Mouse (Mus musculus): ENCODE data around the gene Wrap53. TPM values are rescaled to one million over a fixed set of nuclear protein-coding genes. Genes with fewer than 3 reads are reported as not detected.
"Not testable (repeated sequence)": the region's sequence is repeated elsewhere in the genome, so short reads cannot be mapped to it uniquely, and the experiment has no call there.

Gene Wrap53
- total RNA-seq, 2 experiments from 2014 or later = 8.0 to 11.3 TPM

GRCm38 (mm10) chr11:69543598-69543997 lies 36.5 kb downstream of the Wrap53 start:
- ATAC-seq (replicated peaks; ENCODE audit: poor library complexity, severe bottlenecking) = no peak

GRCm38 (mm10) chr11:69541741-69542140 lies 38.3 kb downstream of the Wrap53 start:
- ATAC-seq (replicated peaks; ENCODE audit: poor library complexity, severe bottlenecking) = not testable (repeated sequence)

GRCm38 (mm10) chr11:69540700-69541099 lies 39.4 kb downstream of the Wrap53 start:
- ATAC-seq (replicated peaks; ENCODE audit: poor library complexity, severe bottlenecking) = no peak

GRCm38 (mm10) chr11:69534990-69535389 lies 45.1 kb downstream of the Wrap53 start:
- ATAC-seq (replicated peaks; ENCODE audit: poor library complexity, severe bottlenecking) = no peak

- ATAC-seq (replicated peaks; ENCODE audit: poor library complexity, severe bottlenecking) = no peak
These were observed 47.4 kb downstream of the Wrap53 start for GRCm38 (mm10) chr11:69532480-69533150.

GRCm38 (mm10) chr11:69530755-69531154 lies 49.3 kb downstream of the Wrap53 start:
- not testable (repeated sequence) for ATAC-seq (replicated peaks; ENCODE audit: poor library complexity, severe bottlenecking)

GRCm38 (mm10) chr11:69530281-69530680 lies 49.8 kb downstream of the Wrap53 start:
- not testable (repeated sequence) for ATAC-seq (replicated peaks; ENCODE audit: poor library complexity, severe bottlenecking)

GRCm38 (mm10) chr11:69528031-69528390 lies 52.0 kb downstream of the Wrap53 start:
- no peak for ATAC-seq (replicated peaks; ENCODE audit: poor library complexity, severe bottlenecking)

- ATAC-seq (replicated peaks; ENCODE audit: poor library complexity, severe bottlenecking) = no peak
These were observed 52.7 kb downstream of the Wrap53 start for GRCm38 (mm10) chr11:69527098-69528030.

- no peak for ATAC-seq (replicated peaks; ENCODE audit: poor library complexity, severe bottlenecking)
These were observed 53.4 kb downstream of the Wrap53 start for GRCm38 (mm10) chr11:69526631-69527030.

GRCm38 (mm10) chr11:69525661-69526060 lies 54.4 kb downstream of the Wrap53 start:
- no peak for ATAC-seq (replicated peaks; ENCODE audit: poor library complexity, severe bottlenecking)

- ATAC-seq (replicated peaks; ENCODE audit: poor library complexity, severe bottlenecking) = no peak
These were observed 56.4 kb downstream of the Wrap53 start for GRCm38 (mm10) chr11:69523651-69524050.

- no peak for ATAC-seq (replicated peaks; ENCODE audit: poor library complexity, severe bottlenecking)
These were observed 58.4 kb downstream of the Wrap53 start for GRCm38 (mm10) chr11:69521526-69522149.

- no peak for ATAC-seq (replicated peaks; ENCODE audit: poor library complexity, severe bottlenecking)
These were observed 60.1 kb downstream of the Wrap53 start for GRCm38 (mm10) chr11:69519976-69520375.

GRCm38 (mm10) chr11:69516661-69517060 lies 63.4 kb downstream of the Wrap53 start:
- 0 out of 2 replicates have a peak, but pooled peaks have one; percentile 25 for ATAC-seq (replicated peaks; ENCODE audit: poor library complexity, severe bottlenecking)

GRCm38 (mm10) chr11:69516151-69516640 lies 63.9 kb downstream of the Wrap53 start:
- peak; percentile 66 for ATAC-seq (replicated peaks; ENCODE audit: poor library complexity, severe bottlenecking)

- peak; percentile 47; the same call in 1 of the 2 replicates for ATAC-seq (replicated peaks; ENCODE audit: poor library complexity, severe bottlenecking)
These were observed 66.2 kb downstream of the Wrap53 start for GRCm38 (mm10) chr11:69513840-69514239.
